Mouse (Mus musculus) cortical plate, adult 2 months (tissue): ENCODE data around the gene Cox8b. TPM values are rescaled to one million over a fixed set of nuclear protein-coding genes. Genes with fewer than 3 reads are reported as not detected.

Experiments
- H3K27ac ChIP-seq: fragments of 200-500 bp; 2 replicates; pipeline ENCODE4 v1.5.1; 2012; ENCODE audit warnings: low read length, control low read depth, inconsistent platforms; ENCODE audit not compliant: insufficient read depth
- H3K4me1 ChIP-seq: fragments of 200-500 bp; 2 replicates; pipeline ENCODE4 v1.6.1; 2011; ENCODE audit warnings: low read length; ENCODE audit not compliant: control insufficient read depth, insufficient read depth
- H3K4me3 ChIP-seq: fragments of 200-500 bp; 2 replicates; pipeline ENCODE4 v1.5.1; 2011; ENCODE audit warnings: mild to moderate bottlenecking, low read length, control low read depth; ENCODE audit not compliant: insufficient read depth
- CTCF ChIP-seq: fragments of 200-500 bp; IDR thresholded peaks from 2 replicates; pipeline ENCODE4 v1.5.1; 2011; ENCODE audit warnings: mild to moderate bottlenecking, control low read depth, low read length; ENCODE audit not compliant: insufficient read depth; ENCODE audit errors: extremely low read depth
- POLR2A ChIP-seq: fragments of 200-500 bp; IDR thresholded peaks from 2 replicates; pipeline ENCODE4 v1.6.1; 2011; ENCODE audit warnings: mild to moderate bottlenecking, low read length, control low read depth; ENCODE audit not compliant: insufficient read depth; ENCODE audit errors: extremely low read depth
- polyA plus RNA-seq: library from polyadenylated mRNA; depleted of rRNA; stranded (reverse); fragments of >200 nt; gene quantifications from 2 replicates; pipeline ENCODE4 v1.2.3, GENCODE M21; 2012; rRNA removed

Gene Cox8b
- polyA plus RNA-seq, 1 experiment, result 1.3 TPM

DNA sequence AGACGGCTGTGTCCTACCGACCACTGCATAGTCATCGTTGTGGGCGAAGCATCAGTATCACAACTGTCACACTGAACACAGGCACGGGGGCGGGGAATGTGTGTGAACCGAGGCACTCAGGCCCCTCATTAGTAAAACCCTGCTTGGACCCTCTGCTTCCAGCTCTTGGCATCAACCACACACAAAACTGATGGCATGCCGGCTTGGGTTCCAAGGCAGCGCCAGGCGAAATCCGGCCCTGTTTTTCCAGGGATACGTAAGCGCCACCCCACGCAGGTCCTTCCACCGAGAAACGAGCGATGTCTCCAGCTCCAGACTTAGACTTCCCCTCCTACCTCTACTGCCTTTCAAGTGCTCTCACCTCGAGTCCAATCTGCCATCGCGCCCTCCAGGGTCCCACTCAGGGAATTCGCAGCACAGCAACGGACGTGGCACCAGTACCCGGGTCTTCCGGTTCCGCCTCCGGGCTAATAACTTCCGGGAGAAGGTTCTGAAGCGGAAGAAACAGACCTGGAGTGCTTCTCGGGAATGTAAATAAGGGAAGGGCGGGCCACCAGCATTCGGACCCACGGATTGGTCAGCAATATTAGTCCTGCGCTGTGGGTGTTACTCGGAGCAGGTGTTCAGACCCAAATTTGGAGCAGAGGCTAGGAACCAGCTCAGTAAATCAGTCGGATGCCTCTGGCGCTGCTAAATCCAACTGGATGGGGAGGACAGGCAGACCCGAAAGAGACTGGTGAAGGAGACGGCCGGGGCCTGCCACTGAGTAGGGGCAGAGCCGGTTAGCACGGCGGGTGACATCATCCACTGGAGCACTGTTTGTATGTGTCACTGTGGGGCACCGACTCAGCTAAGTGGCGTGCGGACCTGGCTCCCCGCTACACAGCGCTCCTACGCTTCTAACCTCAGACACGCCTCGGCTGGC, 44.1 kb downstream of the Cox8b start, which contains the start of gene Gm45785:
Gm45785 (minus strand) TSS at position 472 of the 925 bp plus-strand sequence.
- Histone ChIP-seq H3K27ac (peak within 1 kb of the TSS; percentile 88), H3K4me3 (peak within 1 kb of the TSS; percentile 87), H3K4me1 (peaks cover 8% of the 10 kb centered on the region)
- no peak for TF ChIP-seq CTCF
- peak; percentile 69; the same call in 1 of the 2 replicates for TF ChIP-seq POLR2A

DNA sequence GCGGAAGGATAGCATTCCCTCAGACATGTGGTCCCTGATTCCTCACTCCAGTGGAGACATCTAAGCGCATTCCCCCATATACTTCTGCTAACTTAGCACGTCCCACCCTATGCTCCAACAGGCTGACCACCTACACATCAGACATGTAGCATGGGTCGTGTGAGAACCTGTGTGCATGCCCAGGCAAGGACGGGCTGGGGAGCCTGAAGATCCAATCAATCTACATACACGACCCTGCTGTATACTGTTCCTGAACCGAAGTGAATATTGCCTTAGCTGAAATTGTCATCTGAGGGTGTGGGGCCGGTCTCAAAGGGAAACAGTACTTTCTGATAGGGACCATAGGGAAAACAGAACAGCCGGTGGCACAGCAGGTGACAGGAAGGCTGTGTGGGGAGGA, 45.1 kb downstream of the Cox8b start:
- no peak overlapping the region for H3K27ac ChIP-seq
- TF ChIP-seq POLR2A (no peak), CTCF (no peak)
- peak overlapping the region; percentile 87 for H3K4me3 ChIP-seq
- peaks cover 8% of the 10 kb centered on the region for H3K4me1 ChIP-seq

DNA sequence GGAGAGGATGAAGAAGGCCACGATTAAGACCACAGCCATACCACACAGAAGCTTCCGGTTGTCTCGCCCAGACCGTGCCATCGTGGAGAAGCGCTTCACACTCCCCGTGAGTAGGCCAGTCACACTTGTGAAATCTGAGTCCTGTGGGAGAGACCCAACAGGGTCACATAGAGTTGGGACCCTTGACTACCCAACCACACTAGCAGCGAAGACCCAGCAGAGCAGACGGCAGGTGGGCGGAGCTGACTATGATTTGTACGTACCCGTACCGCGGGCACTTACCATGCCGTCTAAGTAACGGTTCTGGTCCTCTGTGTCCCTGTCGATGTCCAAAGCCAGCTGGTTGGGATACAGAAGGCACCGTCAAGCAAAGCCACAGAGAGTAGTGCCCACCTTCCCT, 45.8 kb downstream of the Cox8b start:
- H3K27ac ChIP-seq, result no peak overlapping the region
- TF ChIP-seq POLR2A, result no peak
- TF ChIP-seq CTCF, result no peak
- H3K4me1 ChIP-seq, result peaks cover 8% of the 10 kb centered on the region
- H3K4me3 ChIP-seq, result peak overlapping the region; percentile 87; the same call in 1 of the 2 replicates

GRCm38 (mm10) chr7:140853386-140853785, 46.9 kb downstream of the Cox8b start:
- TF ChIP-seq CTCF, result no peak
- TF ChIP-seq POLR2A, result no peak
- Histone ChIP-seq H3K27ac (no peak overlapping the region), H3K4me3 (no peak overlapping the region), H3K4me1 (peaks cover 4% of the 10 kb centered on the region; the same call in 1 of the 2 replicates)

- Histone ChIP-seq H3K4me3 (no peak overlapping the region), H3K4me1 (peaks cover 4% of the 10 kb centered on the region; the same call in 1 of the 2 replicates), H3K27ac (no peak overlapping the region)
- TF ChIP-seq POLR2A (no peak), CTCF (no peak)
These were observed 48.3 kb downstream of the Cox8b start for GRCm38 (mm10) chr7:140851916-140852315.

Other genes starting within 250 kb of the Cox8b start
- 0.04 and 0.11 TPM in 2 replicates for gene Olfr539, start 240.5 kb downstream of the Cox8b start, polyA plus RNA-seq
- not detected in 2 replicates for gene Olfr45, start 218.5 kb downstream of the Cox8b start, polyA plus RNA-seq
- not detected in 2 replicates for gene Olfr541, start 203.2 kb downstream of the Cox8b start, polyA plus RNA-seq
- gene Cyp2e1, start 136.7 kb downstream of the Cox8b start, polyA plus RNA-seq, result 0.15 and 0.23 TPM in 2 replicates
- 0.74 and 1.0 TPM in 2 replicates for gene Syce1, start 112.6 kb downstream of the Cox8b start, polyA plus RNA-seq
- gene Zfp941, start 78.3 kb downstream of the Cox8b start, polyA plus RNA-seq, result 17.5 and 21.4 TPM in 2 replicates
- 3.4 and 4.1 TPM in 2 replicates for gene Urah, start 65.4 kb downstream of the Cox8b start, polyA plus RNA-seq
- gene Scgb1c1, start 54.9 kb downstream of the Cox8b start, polyA plus RNA-seq, result not detected in 2 replicates
- 0.32 and 0.46 TPM in 2 replicates for gene Odf3, start 52.6 kb downstream of the Cox8b start, polyA plus RNA-seq
- 0.19 and 0.46 TPM in 2 replicates for gene Gm45785, start 44.1 kb downstream of the Cox8b start, polyA plus RNA-seq
- 79.5 and 89.3 TPM in 2 replicates for gene Ric8a, start 43.5 kb downstream of the Cox8b start, polyA plus RNA-seq
- gene Bet1l, start 42.9 kb downstream of the Cox8b start, polyA plus RNA-seq, result 34.3 and 38.3 TPM in 2 replicates
- 96.6 and 103 TPM in 2 replicates for gene Psmd13, start 18.5 kb downstream of the Cox8b start, polyA plus RNA-seq
- 153 and 158 TPM in 2 replicates for gene Sirt3, start 18.1 kb downstream of the Cox8b start, polyA plus RNA-seq
- gene Nlrp6, start 20.5 kb upstream of the Cox8b start, polyA plus RNA-seq, result 0.44 and 0.54 TPM in 2 replicates
- 8.0 and 8.5 TPM in 2 replicates for gene Pgghg, start 40.9 kb upstream of the Cox8b start, polyA plus RNA-seq
- 0.15 TPM in 1 of 2 replicates, not detected in the other for gene Ifitm5, start 49.8 kb upstream of the Cox8b start, polyA plus RNA-seq
- gene Gm45717, start 55.5 kb upstream of the Cox8b start, polyA plus RNA-seq, result not detected in 2 replicates
- 47.7 and 48.0 TPM in 2 replicates for gene Ifitm2, start 55.5 kb upstream of the Cox8b start, polyA plus RNA-seq
- gene Ifitm1, start 66.8 kb upstream of the Cox8b start, polyA plus RNA-seq, result 22.0 and 28.5 TPM in 2 replicates
- 50.4 and 59.6 TPM in 2 replicates for gene Ifitm3, start 110.3 kb upstream of the Cox8b start, polyA plus RNA-seq
- gene Ifitm6, start 117.5 kb upstream of the Cox8b start, polyA plus RNA-seq, result 0.74 and 1.3 TPM in 2 replicates
- not detected in 2 replicates for gene Gm17387, start 128.7 kb upstream of the Cox8b start, polyA plus RNA-seq
- 109 and 125 TPM in 2 replicates for gene B4galnt4, start 160.7 kb upstream of the Cox8b start, polyA plus RNA-seq
- 0.06 and 0.15 TPM in 2 replicates for gene Pkp3, start 177.8 kb upstream of the Cox8b start, polyA plus RNA-seq
- 4.0 and 4.3 TPM in 2 replicates for gene Sigirr, start 200.1 kb upstream of the Cox8b start, polyA plus RNA-seq
- gene Ano9, start 217.4 kb upstream of the Cox8b start, polyA plus RNA-seq, result 0.08 TPM in 1 of 2 replicates, not detected in the other
- 57.6 and 58.9 TPM in 2 replicates for gene Ptdss2, start 221.9 kb upstream of the Cox8b start, polyA plus RNA-seq